Mouse (Mus musculus): ENCODE results near the gene Gpx4.

DNA sequence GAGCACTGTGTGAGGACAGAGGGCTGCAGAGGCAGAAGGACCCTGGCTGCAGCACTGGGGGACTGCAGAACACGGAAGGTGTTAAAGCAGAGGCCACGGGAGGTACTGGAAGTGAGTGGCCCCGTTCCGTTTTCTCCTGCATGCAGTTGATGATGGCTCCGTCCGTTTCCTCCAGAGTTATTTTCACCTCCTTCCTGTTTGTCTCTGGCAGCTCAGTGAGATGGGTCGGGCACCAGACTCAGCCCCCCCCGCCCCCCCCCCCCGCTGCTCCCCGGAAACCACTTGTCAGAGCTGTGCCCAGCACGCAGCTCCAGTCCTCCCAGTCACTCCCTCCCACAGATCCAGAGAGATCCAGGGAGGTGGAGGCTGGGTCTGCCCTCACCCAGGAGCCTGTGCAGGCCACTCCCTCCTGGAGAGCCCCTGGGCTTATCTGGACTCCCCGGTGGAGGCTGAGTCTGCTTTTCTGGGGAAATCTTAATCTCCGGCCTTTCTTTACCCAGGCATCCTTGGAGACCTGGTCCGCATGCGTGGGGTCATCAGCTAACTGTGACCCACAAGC lies 28.1 kb upstream of the Gpx4 start:
- no peak for TF ChIP-seq POLR2A (IDR thresholded peaks at IDR 0.05; ENCODE audit: insufficient read length, low read depth)
- no peak for TF ChIP-seq USF1 (IDR thresholded peaks at IDR 0.05; ENCODE audit: low read depth)
- no peak for TF ChIP-seq MAX (IDR thresholded peaks at IDR 0.05; ENCODE audit: low read depth)
- no peak for TF ChIP-seq CEBPB (IDR thresholded peaks at IDR 0.05; ENCODE audit: insufficient read depth, poor library complexity, severe bottlenecking)
- TF ChIP-seq E2F4 (IDR thresholded peaks at IDR 0.05; ENCODE audit: insufficient read depth): no peak
- no peak for TF ChIP-seq TCF3 (IDR thresholded peaks at IDR 0.05; ENCODE audit: insufficient read length, low read depth)
- no peak for TF ChIP-seq MYOD1 (IDR thresholded peaks at IDR 0.05; ENCODE audit: control insufficient read depth in 1 of 3, insufficient read length in 2 of 3, low read depth in 2 of 3)
- no peak for TF ChIP-seq TCF12 (IDR thresholded peaks at IDR 0.05; ENCODE audit: insufficient read depth, poor library complexity, severe bottlenecking)
- TF ChIP-seq MYOG (IDR thresholded peaks at IDR 0.05; ENCODE audit: control insufficient read depth in 1 of 3, insufficient read depth in 1 of 3, insufficient read length in 2 of 3, low read depth in 2 of 3): no peak
- no peak for TF ChIP-seq POLR2AphosphoS2 (IDR thresholded peaks at IDR 0.05; ENCODE audit: insufficient read length, low read depth)
- TF ChIP-seq SRF (IDR thresholded peaks at IDR 0.05; ENCODE audit: control insufficient read depth, insufficient read length, low read depth): no peak
